Mouse (Mus musculus) bone marrow macrophage, adult 2 months (primary cell): ENCODE data around the gene Plxnb2. TPM values are rescaled to one million over a fixed set of nuclear protein-coding genes. Genes with fewer than 3 reads are reported as not detected.

Experiments used
- H3K27ac ChIP-seq: 2 replicates; pipeline ENCODE4 v1.5.1; 2012; ENCODE audit warnings: low read depth, low read length; ENCODE audit not compliant: insufficient read depth
- H3K4me1 ChIP-seq: 2 replicates; pipeline ENCODE4 v1.6.1; 2012; ENCODE audit warnings: low read length; ENCODE audit not compliant: control insufficient read depth, insufficient read depth
- H3K4me3 ChIP-seq: 2 replicates; pipeline ENCODE4 v1.5.1; 2012; ENCODE audit warnings: mild to moderate bottlenecking, low read length, moderate library complexity; ENCODE audit not compliant: insufficient read depth
- CTCF ChIP-seq: IDR thresholded peaks from 2 replicates; pipeline ENCODE4 v1.5.1; 2012; ENCODE audit warnings: low read depth, mild to moderate bottlenecking, low read length, moderate library complexity
- POLR2A ChIP-seq: IDR thresholded peaks from 2 replicates; pipeline ENCODE4 v1.6.1; 2012; ENCODE audit warnings: mild to moderate bottlenecking, low read depth, low read length, borderline replicate concordance
- polyA plus RNA-seq: library from polyadenylated mRNA; stranded (reverse); fragments of >200 nt; gene quantifications from 2 replicates; pipeline ENCODE4 v1.2.4, GENCODE M21; 2012; ENCODE audit not compliant: missing spikeins, insufficient read depth, insufficient read length

Gene Plxnb2
- polyA plus RNA-seq, 1 experiment: 457 TPM

GRCm38 (mm10) chr15:89106976-89107375 lies 73.6 kb downstream of the Plxnb2 start:
- no peak for TF ChIP-seq CTCF
- no peak for TF ChIP-seq POLR2A
- no peak overlapping the region for H3K27ac ChIP-seq
- no peaks in the 10 kb centered on the region for H3K4me1 ChIP-seq
- no peak overlapping the region for H3K4me3 ChIP-seq

- no peak overlapping the region for H3K4me3 ChIP-seq
- H3K4me1 ChIP-seq: no peaks in the 10 kb centered on the region
- no peak overlapping the region for H3K27ac ChIP-seq
- TF ChIP-seq CTCF (no peak), POLR2A (no peak)
These were observed 74.5 kb downstream of the Plxnb2 start for GRCm38 (mm10) chr15:89106073-89106472.

Other genes with a start within 250 kb of the Plxnb2 start
- not detected in 2 replicates for gene Ttll8, start 226.4 kb downstream of the Plxnb2 start, polyA plus RNA-seq
- not detected in 2 replicates for gene Mlc1, start 201.8 kb downstream of the Plxnb2 start, polyA plus RNA-seq
- gene Mov10l1, start 197.9 kb downstream of the Plxnb2 start, polyA plus RNA-seq: not detected in 2 replicates
- gene Panx2, start 121.1 kb downstream of the Plxnb2 start, polyA plus RNA-seq: not detected in 2 replicates
- 27.8 and 33.0 TPM in 2 replicates for gene Trabd, start 105.7 kb downstream of the Plxnb2 start, polyA plus RNA-seq
- gene Selenoo, start 91.7 kb downstream of the Plxnb2 start, polyA plus RNA-seq: 20.7 and 22.9 TPM in 2 replicates
- gene Tubgcp6, start 57.7 kb downstream of the Plxnb2 start, polyA plus RNA-seq: 10.4 and 15.4 TPM in 2 replicates
- gene Hdac10, start 52.1 kb downstream of the Plxnb2 start, polyA plus RNA-seq: 13.3 and 16.3 TPM in 2 replicates
- gene Mapk12, start 40.1 kb downstream of the Plxnb2 start, polyA plus RNA-seq: not detected in 2 replicates
- gene Mapk11, start 31.2 kb downstream of the Plxnb2 start, polyA plus RNA-seq: 2.2 and 2.7 TPM in 2 replicates
- 3.4 and 3.8 TPM in 2 replicates for gene Dennd6b, start 15.7 kb upstream of the Plxnb2 start, polyA plus RNA-seq
- 31.6 and 32.7 TPM in 2 replicates for gene Ppp6r2, start 30.8 kb upstream of the Plxnb2 start, polyA plus RNA-seq
- 71.1 and 79.8 TPM in 2 replicates for gene Sbf1, start 134.5 kb upstream of the Plxnb2 start, polyA plus RNA-seq
- not detected in 2 replicates for gene Adm2, start 141.9 kb upstream of the Plxnb2 start, polyA plus RNA-seq
- gene Miox, start 153.6 kb upstream of the Plxnb2 start, polyA plus RNA-seq: not detected in 2 replicates
- 48.1 and 48.9 TPM in 2 replicates for gene Lmf2, start 174.9 kb upstream of the Plxnb2 start, polyA plus RNA-seq
- gene Ncaph2, start 174.9 kb upstream of the Plxnb2 start, polyA plus RNA-seq: 140 and 142 TPM in 2 replicates
- 12.5 and 15.3 TPM in 2 replicates for gene Sco2, start 193.1 kb upstream of the Plxnb2 start, polyA plus RNA-seq
- 0.28 TPM in 1 of 2 replicates, not detected in the other for gene Tymp, start 196.3 kb upstream of the Plxnb2 start, polyA plus RNA-seq
- gene Odf3b, start 198.5 kb upstream of the Plxnb2 start, polyA plus RNA-seq: not detected in 2 replicates
- gene Klhdc7b, start 204.1 kb upstream of the Plxnb2 start, polyA plus RNA-seq: not detected in 2 replicates
- not detected in 2 replicates for gene Syce3, start 229.7 kb upstream of the Plxnb2 start, polyA plus RNA-seq
- 2.0 TPM in 1 of 2 replicates, not detected in the other for gene Cpt1b, start 245.1 kb upstream of the Plxnb2 start, polyA plus RNA-seq
- 0.72 and 1.1 TPM in 2 replicates for gene C730034F03Rik, start 248.8 kb upstream of the Plxnb2 start, polyA plus RNA-seq
- 0.94 and 1.1 TPM in 2 replicates for gene Gm44502, start 248.9 kb upstream of the Plxnb2 start, polyA plus RNA-seq
- 115 and 138 TPM in 2 replicates for gene Chkb, start 249.1 kb upstream of the Plxnb2 start, polyA plus RNA-seq